ENCODE assay signal across 8 mouse cellular contexts in genomic region chr3:95015891-95016531, GRCm38 (mm10). TPM values are rescaled to one million over a fixed set of nuclear protein-coding genes. Genes with fewer than 3 reads are reported as not detected.
DNase-seq lines count a peak whose midpoint lies in the region; ATAC-seq and TF ChIP-seq lines count a peak whose summit lies in the region.

No protein-coding gene starts in this region.

- H3K27ac ChIP-seq in cortical plate, adult 2 months (ENCODE audit: insufficient read depth, low read length) = peak overlapping the region; percentile 64

- no peak for TF ChIP-seq CTCF in cortical plate, adult 2 months (IDR thresholded peaks at IDR 0.05; ENCODE audit: extremely low read depth, insufficient read depth, low read length)

- H3K9me3 ChIP-seq in megakaryocyte, embryonic 14.5 days = no peaks in the 10 kb centered on the region

- peak overlapping the region; percentile 71 for H3K4me3 ChIP-seq in cortical plate, adult 2 months (ENCODE audit: insufficient read depth, low read length)
- H3K4me3 ChIP-seq in megakaryocyte, embryonic 14.5 days (replicated peaks) = peak overlapping the region; percentile 97

- peaks cover 38% of the 10 kb centered on the region for H3K36me3 ChIP-seq in megakaryocyte, embryonic 14.5 days (replicated peaks; ENCODE audit: low read length)

- no peaks in the 10 kb centered on the region for H3K27me3 ChIP-seq in megakaryocyte, embryonic 14.5 days (replicated peaks)

- peak; percentile 56 for ATAC-seq in activated CD4-positive, CD25-positive, alpha-beta regulatory T cell, adult 4 months

- peaks cover 2% of the 10 kb centered on the region; the same call in 1 of the 2 replicates for H3K4me1 ChIP-seq in cortical plate, adult 2 months (ENCODE audit: control insufficient read depth, insufficient read depth, low read length)
- peaks cover 78% of the 10 kb centered on the region for H3K4me1 ChIP-seq in megakaryocyte, embryonic 14.5 days

- peak; percentile 89 to 90 for DNase-seq in gastrocnemius, adult 8-10 months (ENCODE audit: low spot score in 2 of 2)
- peak; percentile 81 for DNase-seq in hindlimb bud, embryonic 11.5 days (ENCODE audit: extremely low spot score, low read depth, low spot score)
- peak; percentile 86 to 96 for DNase-seq in left cerebral cortex, adult 8-10 months (ENCODE audit: low spot score in 2 of 2)
- peak; percentile 96 for DNase-seq in right cerebral cortex, postnatal 10 days (ENCODE audit: low spot score in 2 of 2)
- peak; percentile 90 for DNase-seq in urinary bladder, postnatal 25 days (ENCODE audit: low spot score)

- 0 out of 2 replicates have a peak, but pooled peaks have one; percentile 42 for TF ChIP-seq POLR2A in cortical plate, adult 2 months (IDR thresholded peaks at IDR 0.05; ENCODE audit: extremely low read depth, insufficient read depth, low read length)

RNA-seq across cellular contexts. Expression of gene Zfp687, which starts 0.8 kb away (rescaled TPM):
- 10 to 100 TPM; 11.7 to 14.0 TPM for polyA plus RNA-seq in activated CD4-positive, CD25-positive, alpha-beta regulatory T cell, adult 4 months (2017; shearing (Covaris generic))
- 15.8 and 17.5 TPM in 2 replicates for polyA plus RNA-seq in cortical plate, adult 2 months (2012; rRNA removed)
- total RNA-seq in gastrocnemius, adult 8-10 months (2022) = 10 to 100 TPM; 14.2 to 18.8 (median 16.3) TPM
- total RNA-seq in left cerebral cortex, adult 8-10 months (2022) = 10 to 100 TPM; 33.2 to 36.0 (median 35.2) TPM
- 13.6 and 16.9 TPM in 2 replicates for polyA plus RNA-seq in megakaryocyte, embryonic 14.5 days (2012; ENCODE audit: insufficient read depth, low replicate concordance)

RNA-seq across cellular contexts. Expression of gene Psmd4, which starts 26.4 kb away (rescaled TPM):
- polyA plus RNA-seq in activated CD4-positive, CD25-positive, alpha-beta regulatory T cell, adult 4 months (2017; shearing (Covaris generic)) = 100 to 1,000 TPM; 163 to 246 TPM
- 193 and 203 TPM in 2 replicates for polyA plus RNA-seq in cortical plate, adult 2 months (2012; rRNA removed)
- 100 to 1,000 TPM; 191 to 247 (median 221) TPM for total RNA-seq in gastrocnemius, adult 8-10 months (2022)
- total RNA-seq in left cerebral cortex, adult 8-10 months (2022) = 100 to 1,000 TPM; 153 to 167 (median 156) TPM
- 24.8 and 169 TPM in 2 replicates for polyA plus RNA-seq in megakaryocyte, embryonic 14.5 days (2012; ENCODE audit: insufficient read depth, low replicate concordance)

RNA-seq across cellular contexts. Expression of gene Pi4kb, which starts 41.5 kb away (rescaled TPM):
- 10 to 100 TPM in 1 of 2 experiments, 1 to 10 TPM in 1; 9.5 to 10.9 TPM for polyA plus RNA-seq in activated CD4-positive, CD25-positive, alpha-beta regulatory T cell, adult 4 months (2017; shearing (Covaris generic))
- 56.6 and 61.4 TPM in 2 replicates for polyA plus RNA-seq in cortical plate, adult 2 months (2012; rRNA removed)
- 10 to 100 TPM; 16.7 to 22.2 (median 20.2) TPM for total RNA-seq in gastrocnemius, adult 8-10 months (2022)
- total RNA-seq in left cerebral cortex, adult 8-10 months (2022) = 10 to 100 TPM; 54.8 to 65.9 (median 59.6) TPM
- 1.4 and 2.1 TPM in 2 replicates for polyA plus RNA-seq in megakaryocyte, embryonic 14.5 days (2012; ENCODE audit: insufficient read depth, low replicate concordance)

Comparison
In these comparisons a context has a peak if more than half of its experiments do, and no peak if none do; other contexts are left out.
1. Peak in every context shown above with its lines: DNase-seq, ATAC-seq, H3K4me3 ChIP-seq and H3K27ac ChIP-seq.